13 mouse cellular contexts compared by ENCODE assay signal in the genomic region with DNA sequence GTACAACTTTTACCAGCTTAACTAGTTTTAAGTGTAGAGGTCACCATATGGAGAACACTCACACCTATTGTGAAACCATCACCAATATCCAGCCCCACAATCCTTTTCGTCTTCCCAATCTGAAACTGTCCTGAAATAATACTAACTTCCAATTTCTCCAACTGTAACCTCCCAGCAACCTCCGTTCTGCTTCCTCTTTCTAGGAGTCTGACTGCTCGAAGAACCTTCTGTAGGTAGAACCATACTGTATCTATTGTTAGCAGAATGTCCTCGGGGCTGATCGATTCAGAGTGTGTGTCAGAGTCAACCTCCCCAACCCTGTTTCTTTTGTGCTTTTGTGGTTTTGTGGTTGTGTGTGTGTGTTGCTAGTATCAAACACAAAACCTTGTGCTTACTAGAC.
"Had no signal": no experiment of that assay in that cellular context is flagged by ENCODE, and none has a peak within 500 bp of the region (broad histone marks: within the 10 kb centered on the region; RNA-seq: fewer than 3 reads in every experiment).

No protein-coding gene starts in this region.

- H3K9ac ChIP-seq: limb, embryonic 13.5 days; liver, embryonic 15.5 days; midbrain, embryonic 15.5 days had no signal

- H3K27ac ChIP-seq: layer of hippocampus, adult 2 months; limb, embryonic 13.5 days; liver, embryonic 15.5 days; midbrain, embryonic 15.5 days had no signal

- ATAC-seq: lung, postnatal 0 days had no signal

- H3K4me3 ChIP-seq: layer of hippocampus, adult 2 months; limb, embryonic 13.5 days; liver, embryonic 15.5 days; megakaryocyte, embryonic 14.5 days; midbrain, embryonic 15.5 days had no signal

- DNase-seq: kidney, postnatal 4 days; left cerebral cortex, postnatal 4 days; lung, adult 2 months; lung, postnatal 36 days; right cerebral cortex, postnatal 25 days; thymus, adult 2 months had no signal

- H3K27me3 ChIP-seq: limb, embryonic 13.5 days; liver, embryonic 15.5 days; megakaryocyte, embryonic 14.5 days; midbrain, embryonic 15.5 days had no signal

- H3K4me2 ChIP-seq: limb, embryonic 13.5 days; liver, embryonic 15.5 days; midbrain, embryonic 11.5 days; midbrain, embryonic 15.5 days had no signal

- H3K9me3 ChIP-seq: limb, embryonic 13.5 days; liver, embryonic 15.5 days; megakaryocyte, embryonic 14.5 days; midbrain, embryonic 15.5 days had no signal

- H3K36me3 ChIP-seq: limb, embryonic 13.5 days; liver, embryonic 15.5 days; midbrain, embryonic 15.5 days had no signal
